Mouse (Mus musculus) brain, embryonic 14.5 days (tissue): ENCODE data around the gene Pdxdc1.

Source experiments
- CTCF ChIP-seq: fragments of 200-500 bp; IDR thresholded peaks from 2 replicates; pipeline ENCODE4 v1.5.1; 2012; ENCODE audit warnings: inconsistent platforms, mild to moderate bottlenecking, moderate library complexity, borderline replicate concordance; ENCODE audit not compliant: insufficient read depth, insufficient read length; ENCODE audit errors: extremely low read depth
- POLR2A ChIP-seq: fragments of 200-500 bp; IDR thresholded peaks from 2 replicates; pipeline ENCODE4 v1.6.1; 2012; ENCODE audit warnings: mild to moderate bottlenecking, inconsistent platforms, borderline replicate concordance; ENCODE audit not compliant: poor library complexity, insufficient read depth, insufficient read length, severe bottlenecking; ENCODE audit errors: extremely low read depth

GRCm38 (mm10) chr16:13813200-13813599 is 89.7 kb downstream of the Pdxdc1 start:
- TF ChIP-seq POLR2A, result no peak
- TF ChIP-seq CTCF, result no peak
